Mouse (Mus musculus): ENCODE measurements around the gene Sertad1.
"Not testable (repeated sequence)": the region's sequence is repeated elsewhere in the genome, so short reads cannot be mapped to it uniquely, and the experiment has no call there.

The Sertad1 gene

DNA sequence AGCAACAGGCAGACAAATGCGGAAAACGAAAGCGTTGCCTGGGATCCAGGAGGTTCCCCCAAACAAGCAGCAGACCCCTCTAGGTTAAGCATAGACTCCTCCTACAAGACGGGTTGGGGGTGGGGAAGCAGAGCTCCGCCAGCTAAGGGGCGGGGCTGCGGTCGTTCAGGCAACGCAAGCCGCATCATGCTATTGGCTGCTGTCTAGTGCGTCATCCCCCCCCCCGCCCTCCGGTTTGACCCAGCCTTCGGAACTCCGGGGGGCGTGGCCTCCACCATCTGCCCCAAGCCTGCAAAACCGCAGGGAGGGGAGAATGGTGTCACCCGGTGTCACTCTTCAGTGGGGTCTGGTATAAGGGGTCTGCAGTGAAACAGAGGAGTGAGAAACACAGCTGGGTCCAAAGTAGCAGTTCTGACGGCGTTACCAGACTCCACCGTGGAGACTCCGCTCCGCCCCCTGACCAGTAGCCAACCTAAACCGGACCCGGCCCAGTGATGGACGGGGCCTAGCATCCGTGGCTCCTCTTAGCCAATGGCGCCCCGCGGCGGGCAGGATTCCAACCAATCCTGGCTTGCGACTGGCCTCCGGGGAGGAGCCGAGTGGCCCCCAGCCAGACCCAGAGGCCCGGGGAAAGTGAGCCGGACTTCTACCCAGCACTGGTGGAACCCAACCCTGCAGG, 13.4 kb upstream of the Sertad1 start, which contains the start of gene Sertad3:
TSS of gene Sertad3 (plus strand) at position 613 of the 679 bp plus-strand sequence.
- peak; percentile 99 for DNase-seq (ENCODE audit: low read depth, low spot score)

GRCm38 (mm10) chr7:27473835-27474489, 12.7 kb upstream of the Sertad1 start:
- no peak for DNase-seq (ENCODE audit: low read depth, low spot score)

GRCm38 (mm10) chr7:27474490-27474954, 12.2 kb upstream of the Sertad1 start:
- DNase-seq (ENCODE audit: low read depth, low spot score), result peak; percentile 98

DNA sequence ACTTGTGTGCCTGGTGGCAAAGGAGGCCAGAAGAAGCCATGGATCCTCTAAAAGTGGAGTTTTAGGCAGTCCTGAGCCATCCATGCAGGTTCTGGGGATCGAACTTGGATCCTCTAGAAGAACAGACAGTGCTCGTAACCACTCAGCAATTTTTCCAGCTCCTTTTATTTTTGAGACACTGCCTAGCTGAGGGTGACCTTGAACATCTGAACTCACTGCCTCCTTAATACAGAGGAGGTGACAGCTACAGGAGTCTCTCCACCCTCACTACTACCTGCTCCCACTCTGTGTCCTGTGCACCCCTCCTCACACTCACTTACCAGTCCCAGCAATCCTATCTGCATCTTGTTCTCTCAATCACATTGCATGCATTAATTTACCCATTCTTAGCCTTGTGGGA, 11.1 kb upstream of the Sertad1 start:
- DNase-seq (ENCODE audit: low read depth, low spot score), result no peak

- no peak for DNase-seq (ENCODE audit: low read depth, low spot score)
Measured at GRCm38 (mm10) chr7:27476098-27476635, 10.5 kb upstream of the Sertad1 start.

GRCm38 (mm10) chr7:27478561-27478960, 8.1 kb upstream of the Sertad1 start:
- no peak for DNase-seq (ENCODE audit: low read depth, low spot score)

DNA sequence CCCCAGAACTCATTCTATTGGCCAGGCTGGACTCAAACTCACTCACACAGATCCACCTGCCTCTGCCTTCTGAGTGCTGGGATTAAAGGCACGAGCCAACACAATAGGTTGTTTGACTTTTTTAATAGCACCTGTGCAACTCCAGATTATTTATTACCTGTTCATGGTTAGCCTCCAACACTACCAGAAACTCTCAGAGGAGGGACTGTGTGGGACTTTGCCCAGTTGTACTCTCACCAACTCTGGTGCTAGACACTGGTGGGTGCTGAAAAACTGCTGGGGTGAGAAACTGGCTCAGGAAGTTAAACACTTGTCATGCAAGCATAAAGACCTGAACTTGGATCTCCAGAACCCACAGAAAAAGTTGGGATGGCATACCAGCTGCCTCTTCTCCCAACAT, 7.0 kb upstream of the Sertad1 start:
- DNase-seq (ENCODE audit: low read depth, low spot score), result no peak

DNA sequence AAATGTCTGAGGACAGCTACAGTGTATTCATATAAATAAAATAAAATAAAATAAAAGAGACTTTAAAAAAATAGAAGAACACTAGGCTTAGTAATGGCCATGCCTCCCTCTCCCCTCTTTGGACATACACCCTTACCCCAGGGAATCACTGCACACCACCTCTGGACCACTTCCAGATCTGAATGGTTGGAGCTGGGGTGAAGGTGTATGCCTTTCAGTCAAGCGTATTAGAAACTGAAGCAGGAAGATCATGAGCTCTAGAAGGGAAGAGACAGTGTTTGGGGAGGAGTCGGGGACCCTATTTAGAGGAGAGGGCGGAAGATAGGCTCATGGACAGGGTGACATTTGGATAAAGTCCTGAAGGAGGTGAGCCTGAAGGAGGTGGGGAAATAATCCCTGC, 6.2 kb upstream of the Sertad1 start:
- DNase-seq (ENCODE audit: low read depth, low spot score), result no peak

DNA sequence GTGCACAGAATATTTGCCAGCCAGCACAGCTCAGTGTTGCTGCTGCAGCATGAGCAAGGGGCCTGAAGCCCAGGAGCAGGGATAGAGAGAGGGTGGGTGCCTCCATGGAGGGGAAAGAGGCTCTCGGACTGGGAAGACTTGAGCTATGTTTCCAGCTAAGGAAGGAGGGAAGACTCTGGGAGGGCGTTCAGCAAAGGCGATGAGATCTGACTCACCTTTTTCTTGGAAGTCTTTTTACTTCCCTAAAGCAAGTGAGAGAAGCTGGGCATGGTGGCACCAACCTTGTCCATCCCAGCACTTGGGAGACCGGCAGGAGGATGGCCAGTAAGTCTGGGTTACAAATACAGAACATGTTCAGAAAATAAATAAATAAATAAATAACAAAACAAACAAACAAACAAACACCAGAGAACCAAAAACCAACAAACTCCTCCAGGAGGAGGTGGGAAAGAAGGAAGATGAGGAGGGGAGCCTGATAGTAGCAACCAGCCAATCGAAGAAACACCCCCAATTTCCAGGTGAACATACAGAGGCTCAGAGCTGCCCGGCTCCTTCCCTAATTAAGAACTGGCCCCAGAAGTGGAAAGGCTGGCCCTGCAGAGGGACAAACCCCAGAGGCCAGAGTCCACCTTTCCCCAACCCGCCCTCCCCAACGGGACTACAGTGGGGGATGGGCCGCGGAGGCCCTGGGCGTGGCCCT, 5.6 kb upstream of the Sertad1 start:
- DNase-seq (ENCODE audit: low read depth, low spot score), result no peak

GRCm38 (mm10) chr7:27481627-27481969, 5.1 kb upstream of the Sertad1 start:
- peak; percentile 83 for DNase-seq (ENCODE audit: low read depth, low spot score)

DNA sequence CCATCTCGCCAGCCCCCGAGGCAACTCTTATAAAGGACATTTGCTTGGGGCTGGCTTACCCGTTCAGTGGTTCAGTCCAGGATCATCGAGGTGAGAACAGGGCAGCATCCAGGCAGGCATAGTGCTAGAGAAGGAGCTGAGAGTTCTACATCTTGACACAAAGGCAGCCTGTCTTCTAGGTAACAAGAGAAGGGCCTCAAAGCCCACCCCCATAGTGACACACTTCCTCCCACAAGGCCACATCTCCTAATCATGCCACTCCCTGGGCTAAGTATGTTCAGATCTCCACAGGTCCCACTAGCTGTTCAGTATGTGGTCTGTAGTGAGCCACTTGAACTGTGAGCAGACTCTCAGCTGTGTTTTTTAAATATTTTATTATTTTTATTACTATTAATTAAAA, 2.9 kb upstream of the Sertad1 start:
- DNase-seq (ENCODE audit: low read depth, low spot score), result no peak

GRCm38 (mm10) chr7:27486102-27486769, 474 bp upstream of the Sertad1 start:
- no peak for DNase-seq (ENCODE audit: low read depth, low spot score)

DNA sequence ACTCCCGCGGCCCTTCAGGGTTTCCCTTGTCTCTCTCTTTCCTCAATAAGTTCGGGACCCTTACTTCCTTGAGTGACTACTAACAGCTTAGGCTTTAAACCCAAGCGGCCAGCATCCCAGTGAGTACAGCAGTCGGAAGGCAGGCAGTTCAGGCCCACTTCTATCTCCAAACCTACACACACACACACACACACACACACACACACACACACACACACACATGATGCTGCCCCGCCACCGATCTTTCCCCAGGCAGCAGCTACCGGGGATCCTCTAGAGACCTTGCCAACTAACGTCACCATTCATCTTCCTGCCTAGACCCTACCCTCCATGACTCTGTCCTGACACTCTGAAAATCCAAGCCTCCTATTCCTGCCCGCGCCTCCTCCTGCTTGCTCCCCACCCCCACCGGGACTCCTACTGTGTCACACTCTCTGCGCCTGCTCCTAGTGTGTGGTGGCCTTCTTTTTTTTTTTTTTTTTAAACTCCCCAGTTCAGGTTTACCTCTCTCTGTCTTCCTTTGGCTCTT, 1.1 kb downstream of the Sertad1 start:
- peak; percentile 63 for DNase-seq (ENCODE audit: low read depth, low spot score)

- DNase-seq (ENCODE audit: low read depth, low spot score), result peak; percentile 24
Measured at GRCm38 (mm10) chr7:27489270-27489869, 2.7 kb downstream of the Sertad1 start.

- DNase-seq (ENCODE audit: low read depth, low spot score), result no peak
Measured at GRCm38 (mm10) chr7:27490227-27490542, 3.5 kb downstream of the Sertad1 start.

GRCm38 (mm10) chr7:27490543-27491329, 4.0 kb downstream of the Sertad1 start:
- peak; percentile 91 for DNase-seq (ENCODE audit: low read depth, low spot score)

DNA sequence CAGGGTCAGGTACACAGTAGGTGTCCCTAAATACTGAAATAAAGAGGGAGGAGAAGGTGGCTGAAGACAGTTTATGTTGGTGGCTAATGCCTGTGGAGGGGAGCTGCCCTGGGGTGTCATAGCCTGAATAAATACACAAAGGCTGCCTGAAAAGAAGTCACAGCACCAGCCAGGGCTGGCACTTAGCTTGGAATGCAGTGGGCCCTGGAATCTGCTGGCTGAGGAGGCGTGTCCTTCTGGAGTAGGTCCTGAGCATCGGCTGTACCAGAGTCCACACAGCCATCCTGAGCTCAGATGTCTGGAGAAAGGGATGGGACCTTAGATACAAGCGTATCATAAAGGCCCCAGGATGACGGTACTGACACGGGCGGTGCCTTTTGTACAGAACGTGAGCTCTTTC, 5.1 kb downstream of the Sertad1 start:
- no peak for DNase-seq (ENCODE audit: low read depth, low spot score)

DNA sequence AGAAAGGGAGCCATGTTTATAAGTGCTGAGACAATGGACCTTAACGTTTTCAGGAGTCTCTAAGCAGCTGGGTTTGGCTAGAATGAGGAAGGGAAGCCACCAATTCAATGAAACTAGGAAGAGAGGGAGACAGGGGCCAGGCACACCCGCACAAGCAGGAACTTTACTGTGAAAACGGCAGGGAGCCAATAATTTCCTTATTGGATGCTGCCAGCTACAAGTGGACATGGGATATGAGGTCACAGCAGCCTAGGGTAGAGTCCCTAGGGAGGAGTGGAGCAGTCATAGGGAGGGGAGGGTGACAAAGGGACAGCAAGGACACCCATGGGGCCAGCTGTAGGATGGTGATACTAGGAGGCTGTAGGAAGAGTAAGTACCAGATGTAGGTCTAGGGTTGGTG, 6.3 kb downstream of the Sertad1 start:
- DNase-seq (ENCODE audit: low read depth, low spot score), result no peak

DNA sequence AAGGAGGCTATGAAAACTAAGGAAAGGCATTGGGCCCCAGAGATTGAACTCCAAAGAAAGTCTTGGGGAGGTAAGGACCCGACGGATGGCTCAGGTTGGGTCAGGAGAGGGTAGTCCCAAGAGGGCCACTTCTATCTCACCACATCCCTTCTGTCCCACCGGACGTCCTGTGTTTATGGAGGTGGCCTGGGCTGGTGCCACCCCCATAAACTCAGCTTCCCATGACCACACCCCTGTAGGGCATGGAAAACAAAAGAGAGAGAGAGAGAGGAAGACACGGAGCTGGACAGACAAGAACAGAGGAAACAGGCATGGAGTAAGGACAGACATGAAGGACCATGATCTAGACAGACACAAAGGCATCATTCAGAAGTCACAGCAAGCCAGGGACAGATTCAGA, 6.7 kb downstream of the Sertad1 start:
- no peak for DNase-seq (ENCODE audit: low read depth, low spot score)

DNA sequence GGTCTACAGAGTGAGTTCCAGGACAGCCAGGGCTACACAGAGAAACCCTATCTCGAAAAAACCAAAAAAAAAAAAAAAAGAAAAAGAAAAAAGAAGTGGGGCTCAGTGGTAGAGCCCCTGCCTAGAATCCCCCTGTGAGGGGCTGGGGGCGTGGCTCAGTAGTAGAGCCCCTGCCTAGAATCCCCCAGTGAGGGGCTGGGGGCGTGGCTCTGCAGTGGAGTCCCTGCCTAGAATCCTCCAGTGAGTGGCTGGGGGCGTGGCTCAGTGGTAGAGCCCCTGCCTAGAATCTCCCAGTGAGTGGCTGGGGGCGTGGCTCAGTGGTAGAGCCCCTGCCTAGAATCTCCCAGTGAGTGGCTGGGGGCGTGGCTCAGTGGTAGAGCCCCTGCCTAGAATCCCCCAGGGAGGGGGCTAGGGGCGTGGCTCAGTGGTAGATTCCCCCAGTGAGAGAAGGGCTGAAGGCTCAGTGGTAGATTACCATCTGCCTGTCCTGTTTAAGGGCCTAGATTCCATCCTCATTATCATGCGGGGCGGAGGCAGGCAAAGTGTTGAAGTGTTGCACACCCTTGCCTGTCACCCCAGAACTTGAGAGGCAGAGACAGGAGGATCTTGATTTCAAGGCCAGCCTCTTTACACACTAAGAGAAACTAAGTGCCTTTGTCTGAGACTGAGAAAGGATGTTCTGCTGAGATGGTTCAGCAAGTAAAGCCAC, 8.1 kb downstream of the Sertad1 start:
- not testable (repeated sequence) for DNase-seq (ENCODE audit: low read depth, low spot score)

All from CD4-positive, CD25-positive, alpha-beta regulatory T cell, adult 2 months (primary cell).